Mouse (Mus musculus): Measurements from ENCODE around the gene Palm2. TPM values are rescaled to one million over a fixed set of nuclear protein-coding genes. Genes with fewer than 3 reads are reported as not detected.

Gene Palm2
- total RNA-seq, 4 experiments from 2014 or later, result 0.17 to 0.79 (median 0.58) TPM; not detected in 1

GRCm38 (mm10) chr4:57568268-57569068 lies 134.4 kb downstream of the Palm2 start:
- no peak for DNase-seq (ENCODE audit: low spot score in 2 of 2)

- no peak for DNase-seq (ENCODE audit: low spot score in 2 of 2)
These were observed 135.0 kb downstream of the Palm2 start for GRCm38 (mm10) chr4:57569069-57569355.

GRCm38 (mm10) chr4:57569711-57570110 lies 135.7 kb downstream of the Palm2 start:
- DNase-seq (ENCODE audit: low spot score in 2 of 2), result no peak

GRCm38 (mm10) chr4:57570229-57570628 lies 136.2 kb downstream of the Palm2 start:
- DNase-seq (ENCODE audit: low spot score in 2 of 2), result no peak

GRCm38 (mm10) chr4:57574181-57574580 lies 140.1 kb downstream of the Palm2 start:
- DNase-seq (ENCODE audit: low spot score in 2 of 2), result no peak

- no peak for DNase-seq (ENCODE audit: low spot score in 2 of 2)
These were observed 140.6 kb downstream of the Palm2 start for GRCm38 (mm10) chr4:57574646-57575045.

GRCm38 (mm10) chr4:57575686-57576085 lies 141.6 kb downstream of the Palm2 start:
- no peak for DNase-seq (ENCODE audit: low spot score in 2 of 2)

- DNase-seq (ENCODE audit: low spot score in 2 of 2), result no peak
These were observed 142.0 kb downstream of the Palm2 start for GRCm38 (mm10) chr4:57576095-57576494.

GRCm38 (mm10) chr4:57579683-57580082 lies 145.6 kb downstream of the Palm2 start:
- no peak for DNase-seq (ENCODE audit: low spot score in 2 of 2)

- no peak for DNase-seq (ENCODE audit: low spot score in 2 of 2)
These were observed 151.3 kb downstream of the Palm2 start for GRCm38 (mm10) chr4:57585281-57585800.

- DNase-seq (ENCODE audit: low spot score in 2 of 2), result no peak
These were observed 153.0 kb downstream of the Palm2 start for GRCm38 (mm10) chr4:57586933-57587658.

- no peak for DNase-seq (ENCODE audit: low spot score in 2 of 2)
These were observed 154.3 kb downstream of the Palm2 start for GRCm38 (mm10) chr4:57588356-57588755.

- no peak for DNase-seq (ENCODE audit: low spot score in 2 of 2)
These were observed 158.7 kb downstream of the Palm2 start for GRCm38 (mm10) chr4:57592751-57593150.

GRCm38 (mm10) chr4:57599946-57600345 lies 165.9 kb downstream of the Palm2 start:
- DNase-seq (ENCODE audit: low spot score in 2 of 2), result no peak

- DNase-seq (ENCODE audit: low spot score in 2 of 2), result no peak
These were observed 166.8 kb downstream of the Palm2 start for GRCm38 (mm10) chr4:57600685-57601457.

- no peak for DNase-seq (ENCODE audit: low spot score in 2 of 2)
These were observed 167.4 kb downstream of the Palm2 start for GRCm38 (mm10) chr4:57601458-57601835.

GRCm38 (mm10) chr4:57601903-57602617 lies 168.0 kb downstream of the Palm2 start:
- no peak for DNase-seq (ENCODE audit: low spot score in 2 of 2)

- DNase-seq (ENCODE audit: low spot score in 2 of 2), result no peak
These were observed 172.2 kb downstream of the Palm2 start for GRCm38 (mm10) chr4:57606258-57606657.

- DNase-seq (ENCODE audit: low spot score in 2 of 2), result peak; percentile 72 to 78
These were observed 173.3 kb downstream of the Palm2 start for GRCm38 (mm10) chr4:57607247-57607942.

GRCm38 (mm10) chr4:57611303-57612077 lies 177.4 kb downstream of the Palm2 start:
- DNase-seq (ENCODE audit: low spot score in 2 of 2), result no peak

Data from gastrocnemius, adult 8-10 months (tissue).